Mouse (Mus musculus) forebrain, embryonic 16.5 days (tissue): ENCODE data around the gene Vps41. TPM values are rescaled to one million over a fixed set of nuclear protein-coding genes. Genes with fewer than 3 reads are reported as not detected.

Experiments
- ATAC-seq: fragments of 200-750 bp; cut with Nextera tagmentation; 2 replicates; pipeline ENCODE4 v1.8.0; 2017; ENCODE audit warnings: mild to moderate bottlenecking, moderate library complexity
- H3K27ac ChIP-seq: fragments of 300-500 bp; sonication (generic); 2 replicates; pipeline ENCODE4 v1.5.1; 2014; ENCODE audit warnings: low read length, control low read depth
- H3K27me3 ChIP-seq: fragments of 300-500 bp; sonication (generic); replicated peaks from 2 replicates; pipeline ENCODE4 v1.6.1; 2014; ENCODE audit warnings: low read length; ENCODE audit not compliant: control insufficient read depth, insufficient read depth
- H3K36me3 ChIP-seq: fragments of 300-500 bp; sonication (generic); 2 replicates; pipeline ENCODE4 v1.6.1; 2014; ENCODE audit not compliant: control insufficient read depth, insufficient read depth
- H3K4me1 ChIP-seq: fragments of 300-500 bp; sonication (generic); replicated peaks from 2 replicates; pipeline ENCODE4 v1.6.1; 2014; ENCODE audit warnings: low read length; ENCODE audit not compliant: control insufficient read depth, insufficient read depth
- H3K4me2 ChIP-seq: fragments of 300-500 bp; sonication (generic); 2 replicates; pipeline ENCODE4 v1.6.1; 2014; ENCODE audit warnings: mild to moderate bottlenecking, low read length, control low read depth
- H3K4me3 ChIP-seq: fragments of 300-500 bp; sonication (generic); replicated peaks from 2 replicates; pipeline ENCODE4 v1.5.1; 2014; ENCODE audit warnings: mild to moderate bottlenecking, low read length, control low read depth
- H3K9ac ChIP-seq: fragments of 300-500 bp; sonication (generic); replicated peaks from 2 replicates; pipeline ENCODE4 v1.6.1; 2014; ENCODE audit warnings: low read depth, low read length, control low read depth
- H3K9me3 ChIP-seq: fragments of 300-500 bp; sonication (generic); 2 replicates; pipeline ENCODE4 v1.6.1; 2016; ENCODE audit warnings: low read length; ENCODE audit not compliant: control insufficient read depth
- WGBS: fragments of 180-500 bp; shearing (Covaris S2); extraction: QIAGEN DNeasy Blood & Tissue Kit; methylation state at CpG from one replicate; pipeline ENCODE4 v1.1.7; 2014; 5-methylcytosine and 5-hydroxymethylcytosine counted together
- polyA plus RNA-seq: library from polyadenylated mRNA; unstranded; fragments of >200 nt; fragmentation: Nextera tagmentation; extraction: Ambion mirVana; gene quantifications from 2 replicates; pipeline ENCODE4 v1.2.1, GENCODE M21; 2015

Vps41 gene
- polyA plus RNA-seq, 1 experiment from 2014 or later, result 136 TPM

- Histone ChIP-seq H3K4me2 (no peak overlapping the region), H3K27me3 (no peaks in the 10 kb centered on the region), H3K4me3 (no peak overlapping the region), H3K9me3 (no peaks in the 10 kb centered on the region), H3K36me3 (no peaks in the 10 kb centered on the region), H3K4me1 (no peaks in the 10 kb centered on the region), H3K9ac (no peak overlapping the region), H3K27ac (no peak overlapping the region)
- ATAC-seq, result no peak
- 87% methylated on average over 3 of the region's 3 CpGs for WGBS
Observed at GRCm38 (mm10) chr13:18757958-18758357, 40.9 kb downstream of the Vps41 start.

GRCm38 (mm10) chr13:18759361-18760056 lies 42.4 kb downstream of the Vps41 start:
- Histone ChIP-seq H3K9me3 (no peaks in the 10 kb centered on the region), H3K36me3 (no peaks in the 10 kb centered on the region), H3K9ac (no peak overlapping the region), H3K27ac (no peak overlapping the region), H3K4me3 (no peak overlapping the region), H3K4me2 (no peak overlapping the region), H3K4me1 (no peaks in the 10 kb centered on the region), H3K27me3 (no peaks in the 10 kb centered on the region)
- ATAC-seq, result no peak
- 90% methylated on average over 5 of the region's 5 CpGs for WGBS

GRCm38 (mm10) chr13:18761452-18761851 lies 44.4 kb downstream of the Vps41 start:
- Histone ChIP-seq H3K27me3 (no peaks in the 10 kb centered on the region), H3K4me3 (no peak overlapping the region), H3K36me3 (no peaks in the 10 kb centered on the region), H3K4me2 (no peak overlapping the region), H3K4me1 (no peaks in the 10 kb centered on the region), H3K9ac (no peak overlapping the region), H3K9me3 (no peaks in the 10 kb centered on the region), H3K27ac (no peak overlapping the region)
- no peak for ATAC-seq
- WGBS, result 52% methylated on average over 1 of the region's 1 CpGs

- H3K4me1 ChIP-seq, result peaks cover 7% of the 10 kb centered on the region; the same call in 1 of the 2 replicates
- no peaks in the 10 kb centered on the region for H3K9me3 ChIP-seq
- WGBS, result 2% methylated on average over 2 of the region's 2 CpGs
- no peak for ATAC-seq
- no peak overlapping the region for H3K27ac ChIP-seq
- no peak overlapping the region for H3K4me3 ChIP-seq
- H3K36me3 ChIP-seq, result no peaks in the 10 kb centered on the region
- H3K27me3 ChIP-seq, result no peaks in the 10 kb centered on the region
- H3K9ac ChIP-seq, result no peak overlapping the region
- H3K4me2 ChIP-seq, result no peak overlapping the region
Observed at GRCm38 (mm10) chr13:18767893-18768292, 50.8 kb downstream of the Vps41 start.

GRCm38 (mm10) chr13:18768495-18768894 lies 51.4 kb downstream of the Vps41 start:
- 26% methylated on average over 3 of the region's 3 CpGs for WGBS
- Histone ChIP-seq H3K36me3 (no peaks in the 10 kb centered on the region), H3K4me2 (no peak overlapping the region), H3K27me3 (no peaks in the 10 kb centered on the region), H3K9ac (no peak overlapping the region), H3K4me3 (no peak overlapping the region), H3K4me1 (peaks cover 7% of the 10 kb centered on the region; the same call in 1 of the 2 replicates), H3K27ac (no peak overlapping the region), H3K9me3 (no peaks in the 10 kb centered on the region)
- ATAC-seq, result no peak

GRCm38 (mm10) chr13:18773437-18774198 lies 56.5 kb downstream of the Vps41 start:
- Histone ChIP-seq H3K4me3 (no peak overlapping the region), H3K27me3 (no peaks in the 10 kb centered on the region), H3K4me1 (no peaks in the 10 kb centered on the region), H3K9me3 (no peaks in the 10 kb centered on the region), H3K27ac (no peak overlapping the region), H3K36me3 (no peaks in the 10 kb centered on the region), H3K4me2 (no peak overlapping the region), H3K9ac (no peak overlapping the region)
- 93% methylated on average over 8 of the region's 8 CpGs for WGBS
- no peak for ATAC-seq

- H3K36me3 ChIP-seq, result no peaks in the 10 kb centered on the region
- ATAC-seq, result no peak
- no peak overlapping the region for H3K4me3 ChIP-seq
- no peaks in the 10 kb centered on the region for H3K9me3 ChIP-seq
- H3K27me3 ChIP-seq, result no peaks in the 10 kb centered on the region
- 85% methylated on average over 2 of the region's 2 CpGs for WGBS
- no peak overlapping the region for H3K27ac ChIP-seq
- H3K4me2 ChIP-seq, result no peak overlapping the region
- H3K9ac ChIP-seq, result no peak overlapping the region
- H3K4me1 ChIP-seq, result no peaks in the 10 kb centered on the region
Observed at GRCm38 (mm10) chr13:18781250-18781649, 64.2 kb downstream of the Vps41 start.

GRCm38 (mm10) chr13:18785702-18786101 lies 68.6 kb downstream of the Vps41 start:
- no peaks in the 10 kb centered on the region for H3K36me3 ChIP-seq

GRCm38 (mm10) chr13:18788040-18788439 lies 71.0 kb downstream of the Vps41 start:
- Histone ChIP-seq H3K9me3 (no peaks in the 10 kb centered on the region), H3K27me3 (no peaks in the 10 kb centered on the region), H3K9ac (no peak overlapping the region), H3K36me3 (no peaks in the 10 kb centered on the region), H3K4me3 (no peak overlapping the region), H3K4me2 (no peak overlapping the region), H3K4me1 (peaks cover 5% of the 10 kb centered on the region), H3K27ac (no peak overlapping the region)
- no peak for ATAC-seq
- 96% methylated on average over 4 of the region's 4 CpGs for WGBS

More at GRCm38 (mm10) chr13:18785702-18786101, 68.6 kb downstream of the Vps41 start:
- Histone ChIP-seq H3K4me3 (no peak overlapping the region), H3K9ac (no peak overlapping the region), H3K27me3 (no peaks in the 10 kb centered on the region), H3K27ac (no peak overlapping the region), H3K9me3 (no peaks in the 10 kb centered on the region), H3K4me2 (no peak overlapping the region), H3K4me1 (peaks cover 5% of the 10 kb centered on the region)
- ATAC-seq, result no peak
- 65% methylated on average over 1 of the region's 1 CpGs for WGBS
